Mouse (Mus musculus) intestine, postnatal 0 days (tissue): ENCODE measurements around the gene Ppp1r12b. TPM values are rescaled to one million over a fixed set of nuclear protein-coding genes. Genes with fewer than 3 reads are reported as not detected.

Source experiments
- ATAC-seq: fragments of 200-750 bp; cut with Nextera tagmentation; 2 replicates; pipeline ENCODE4 v1.8.0; 2017; ENCODE audit warnings: mild to moderate bottlenecking, moderate TSS enrichment, moderate library complexity
- H3K27ac ChIP-seq: fragments of 300-500 bp; sonication (generic); 2 replicates; pipeline ENCODE4 v1.5.1; 2014; ENCODE audit warnings: mild to moderate bottlenecking, low read depth, low read length, moderate library complexity
- H3K27me3 ChIP-seq: fragments of 300-500 bp; sonication (generic); replicated peaks from 2 replicates; pipeline ENCODE4 v1.6.1; 2014; ENCODE audit warnings: low read length, mixed read lengths; ENCODE audit not compliant: control insufficient read depth, insufficient read depth
- H3K36me3 ChIP-seq: fragments of 300-500 bp; sonication (generic); 2 replicates; pipeline ENCODE4 v1.6.1; 2014; ENCODE audit warnings: mild to moderate bottlenecking, moderate library complexity; ENCODE audit not compliant: control insufficient read depth, insufficient read depth
- H3K4me1 ChIP-seq: fragments of 300-500 bp; sonication (generic); replicated peaks from 2 replicates; pipeline ENCODE4 v1.6.1; 2014; ENCODE audit warnings: antibody characterized with exemption, low read length, mixed read lengths; ENCODE audit not compliant: control insufficient read depth, insufficient read depth
- H3K4me2 ChIP-seq: fragments of 300-500 bp; sonication (generic); replicated peaks from 2 replicates; pipeline ENCODE4 v1.6.1; 2014; ENCODE audit warnings: low read depth, mild to moderate bottlenecking, moderate library complexity
- H3K4me3 ChIP-seq: fragments of 300-500 bp; sonication (generic); 2 replicates; pipeline ENCODE4 v1.5.1; 2014; ENCODE audit warnings: low read depth, low read length
- H3K9ac ChIP-seq: fragments of 300-500 bp; sonication (generic); 2 replicates; pipeline ENCODE4 v1.6.1; 2014; ENCODE audit warnings: mild to moderate bottlenecking, low read depth, low read length
- H3K9me3 ChIP-seq: fragments of 300-500 bp; sonication (generic); 2 replicates; pipeline ENCODE4 v1.6.1; 2016; ENCODE audit warnings: mixed run types; ENCODE audit not compliant: control insufficient read depth
- CTCF ChIP-seq: sonication (generic); IDR thresholded peaks from 2 replicates; pipeline ENCODE4 v1.5.1; 2016; ENCODE audit warnings: low read depth, mild to moderate bottlenecking, control low read depth, antibody characterized with exemption, moderate library complexity
- WGBS: fragments of 180-500 bp; shearing (Covaris S2); extraction: QIAGEN DNeasy Blood & Tissue Kit; methylation state at CpG from one replicate; pipeline ENCODE4 v1.1.7; 2014; 5-methylcytosine and 5-hydroxymethylcytosine counted together
- polyA plus RNA-seq: library from polyadenylated mRNA; unstranded; fragments of >200 nt; fragmentation: Nextera tagmentation; extraction: Ambion mirVana; gene quantifications from 2 replicates; pipeline ENCODE4 v1.2.1, GENCODE M21; 2015

The Ppp1r12b gene
- polyA plus RNA-seq, 1 experiment from 2014 or later, result 11.5 TPM

DNA sequence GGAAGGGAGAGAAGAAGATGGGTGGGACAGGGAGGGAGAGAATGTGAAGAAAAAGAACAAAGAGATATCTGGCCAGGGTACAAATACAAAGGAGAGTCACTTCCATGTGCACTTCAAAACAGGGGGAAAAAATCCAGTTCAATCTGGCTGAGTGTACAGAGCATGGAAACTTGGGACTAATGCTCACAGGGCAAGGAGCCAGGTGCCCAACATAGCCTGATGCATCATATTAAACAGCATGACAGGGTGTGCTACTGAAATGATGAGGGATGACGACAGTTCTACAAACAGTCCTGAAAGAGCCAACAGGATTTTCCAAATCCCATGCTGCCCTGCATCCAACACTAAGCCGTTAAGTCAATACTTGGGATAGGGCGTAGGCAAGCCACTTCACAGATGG lies 5.8 kb downstream of the Ppp1r12b start:
- no peak overlapping the region for H3K27ac ChIP-seq
- H3K4me2 ChIP-seq, result no peak overlapping the region
- H3K9ac ChIP-seq, result no peak overlapping the region
- no peak for ATAC-seq
- TF ChIP-seq CTCF, result no peak
- WGBS, result 86% methylated on average over 3 of the region's 3 CpGs
- H3K4me3 ChIP-seq, result no peak overlapping the region
- no peaks in the 10 kb centered on the region for H3K9me3 ChIP-seq
- H3K27me3 ChIP-seq, result no peaks in the 10 kb centered on the region
- H3K4me1 ChIP-seq, result peaks cover 3% of the 10 kb centered on the region; the same call in 1 of the 2 replicates
- no peaks in the 10 kb centered on the region for H3K36me3 ChIP-seq

DNA sequence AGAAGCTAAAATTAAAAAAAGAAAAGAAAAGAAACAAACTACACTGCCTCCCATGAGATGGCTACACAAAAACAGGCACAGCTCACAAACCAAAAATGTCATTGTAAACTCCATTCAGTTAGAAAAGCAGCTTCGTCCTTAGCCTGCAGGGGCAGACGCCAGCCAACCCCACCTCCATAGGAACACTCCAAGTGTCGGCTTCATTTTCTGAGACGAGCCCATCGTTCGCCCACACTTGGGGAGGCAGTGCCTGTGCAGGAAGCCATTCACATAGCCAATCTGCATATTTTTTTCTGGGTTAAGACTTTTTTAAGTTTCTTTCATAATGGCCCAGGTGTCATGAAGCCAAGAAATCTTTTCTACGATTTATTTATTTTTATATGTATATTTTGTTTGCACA lies 8.2 kb downstream of the Ppp1r12b start:
- WGBS, result 87% methylated on average over 7 of the region's 7 CpGs

DNA sequence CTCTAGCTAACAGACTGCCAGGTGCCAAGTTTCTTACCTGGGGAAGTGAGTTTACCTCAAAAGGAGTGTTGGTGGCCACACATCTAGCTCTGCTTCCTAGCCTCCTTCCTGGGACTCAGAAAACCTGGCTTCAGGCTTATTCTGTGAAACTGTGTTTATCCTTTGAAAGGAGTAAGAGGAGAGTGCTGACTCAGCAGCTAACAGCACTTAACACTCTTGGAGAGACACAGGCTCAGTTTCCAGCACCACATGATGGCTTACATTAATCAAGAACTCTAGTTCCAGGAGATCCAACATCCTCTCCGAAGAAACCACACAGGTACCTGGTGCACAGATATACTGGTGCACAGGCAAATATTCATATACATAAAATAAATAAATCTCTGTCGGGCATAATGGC lies 12.8 kb downstream of the Ppp1r12b start:
- WGBS, result 85% methylated on average over 2 of the region's 2 CpGs
- Histone ChIP-seq H3K9ac (no peak overlapping the region), H3K4me2 (no peak overlapping the region), H3K9me3 (no peaks in the 10 kb centered on the region), H3K27ac (no peak overlapping the region), H3K27me3 (no peaks in the 10 kb centered on the region), H3K4me1 (no peaks in the 10 kb centered on the region), H3K4me3 (no peak overlapping the region), H3K36me3 (no peaks in the 10 kb centered on the region)
- no peak for ATAC-seq
- TF ChIP-seq CTCF, result no peak

More for the DNA sequence above, 8.2 kb downstream of the Ppp1r12b start:
- Histone ChIP-seq H3K27me3 (no peaks in the 10 kb centered on the region), H3K36me3 (no peaks in the 10 kb centered on the region), H3K4me1 (no peaks in the 10 kb centered on the region), H3K27ac (no peak overlapping the region), H3K4me2 (no peak overlapping the region), H3K9me3 (no peaks in the 10 kb centered on the region), H3K9ac (no peak overlapping the region), H3K4me3 (no peak overlapping the region)
- no peak for TF ChIP-seq CTCF
- ATAC-seq, result no peak

DNA sequence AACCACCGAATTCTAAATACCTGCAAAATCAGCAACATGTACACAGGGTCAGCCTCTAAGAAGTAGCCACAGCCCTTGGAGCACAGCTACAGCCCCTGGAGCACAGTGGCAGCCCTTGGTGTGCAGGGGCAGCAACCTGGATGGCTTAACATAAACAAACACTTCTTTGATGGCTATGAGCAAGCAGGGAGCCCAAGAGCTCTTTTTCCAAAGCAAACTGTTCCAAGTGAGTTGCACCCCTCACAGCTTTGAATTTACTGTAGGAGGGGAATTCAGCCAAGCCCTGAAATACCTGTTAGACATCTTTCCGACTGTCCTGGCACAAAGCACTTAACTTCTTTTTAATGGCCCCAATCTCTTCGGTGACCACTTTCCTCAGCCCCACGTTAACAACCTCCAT lies 14.9 kb downstream of the Ppp1r12b start:
- H3K4me2 ChIP-seq, result no peak overlapping the region
- no peaks in the 10 kb centered on the region for H3K27me3 ChIP-seq
- 43% methylated on average over 4 of the region's 4 CpGs for WGBS
- no peak for TF ChIP-seq CTCF
- H3K27ac ChIP-seq, result no peak overlapping the region
- no peaks in the 10 kb centered on the region for H3K9me3 ChIP-seq
- H3K4me1 ChIP-seq, result no peaks in the 10 kb centered on the region
- ATAC-seq, result no peak
- H3K4me3 ChIP-seq, result no peak overlapping the region
- H3K9ac ChIP-seq, result no peak overlapping the region
- H3K36me3 ChIP-seq, result no peaks in the 10 kb centered on the region

DNA sequence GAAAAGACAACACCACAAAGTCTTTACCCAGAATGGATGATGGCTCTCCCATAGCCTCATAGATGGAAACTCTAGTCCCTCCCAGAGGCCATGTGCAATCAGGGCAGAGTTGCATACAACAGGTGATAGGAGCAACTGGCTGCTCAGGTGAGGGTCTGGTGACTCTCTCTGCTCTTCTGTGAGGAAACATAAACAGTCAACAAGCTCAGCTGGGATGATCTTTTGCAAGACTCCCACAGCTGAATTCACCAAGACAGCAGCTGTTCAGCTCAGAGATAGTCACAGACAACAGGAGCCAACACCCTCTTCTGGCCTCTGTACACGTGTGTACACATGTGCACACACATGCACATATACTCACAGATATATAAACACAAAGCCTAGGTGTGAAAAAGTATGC lies 17.5 kb downstream of the Ppp1r12b start:
- Histone ChIP-seq H3K36me3 (no peaks in the 10 kb centered on the region), H3K27ac (no peak overlapping the region), H3K4me2 (no peak overlapping the region), H3K4me3 (no peak overlapping the region), H3K4me1 (no peaks in the 10 kb centered on the region; the same call in 1 of the 2 replicates), H3K27me3 (no peaks in the 10 kb centered on the region), H3K9ac (no peak overlapping the region), H3K9me3 (no peaks in the 10 kb centered on the region)
- no peak for ATAC-seq
- 81% methylated on average over 1 of the region's 1 CpGs for WGBS
- TF ChIP-seq CTCF, result no peak

DNA sequence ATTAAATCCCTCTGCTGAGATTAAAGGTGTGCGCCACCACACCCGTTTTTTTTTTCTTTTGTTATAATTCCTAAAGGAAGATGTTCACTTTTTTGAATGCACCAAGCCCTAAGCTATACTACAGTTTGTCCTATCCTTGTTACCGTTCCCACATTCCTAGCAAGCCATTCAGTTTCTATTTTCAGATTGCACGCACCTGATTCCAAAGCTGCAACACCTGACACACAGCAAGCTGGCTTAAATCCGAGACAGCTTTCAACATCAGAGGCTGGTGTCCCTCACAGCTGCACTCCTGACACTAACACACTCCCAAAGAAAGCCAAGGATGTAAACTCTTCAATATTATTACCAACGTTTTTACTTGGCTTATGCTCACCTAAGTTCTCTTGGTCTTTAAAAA lies 19.4 kb downstream of the Ppp1r12b start:
- no peak overlapping the region for H3K4me2 ChIP-seq
- no peak for ATAC-seq
- no peak overlapping the region for H3K4me3 ChIP-seq
- H3K27me3 ChIP-seq, result no peaks in the 10 kb centered on the region
- WGBS, result 88% methylated on average over 6 of the region's 6 CpGs
- H3K36me3 ChIP-seq, result no peaks in the 10 kb centered on the region
- no peaks in the 10 kb centered on the region for H3K9me3 ChIP-seq
- H3K27ac ChIP-seq, result no peak overlapping the region
- TF ChIP-seq CTCF, result no peak
- no peak overlapping the region for H3K9ac ChIP-seq
- H3K4me1 ChIP-seq, result no peaks in the 10 kb centered on the region; the same call in 1 of the 2 replicates

DNA sequence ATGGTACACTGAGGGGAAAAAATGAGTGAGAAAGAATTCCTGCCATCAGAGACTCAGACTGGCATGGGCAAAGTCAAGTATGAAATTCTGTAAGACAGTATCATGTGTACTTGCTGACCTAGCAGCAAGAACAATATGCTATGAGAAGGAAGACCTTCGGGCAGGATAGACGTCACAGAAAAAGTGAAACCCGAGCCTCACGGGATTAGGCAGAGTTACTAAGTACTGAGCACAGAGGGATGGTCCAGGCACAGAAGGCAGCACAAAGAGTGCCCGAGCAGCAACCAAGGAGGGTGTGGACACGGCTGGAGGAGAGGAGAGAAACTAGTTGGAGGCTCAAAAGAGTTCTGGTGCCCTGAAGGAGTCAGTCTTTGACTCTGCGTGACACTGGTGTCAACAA lies 23.3 kb downstream of the Ppp1r12b start:
- WGBS, result 60% methylated on average over 7 of the region's 7 CpGs
- H3K36me3 ChIP-seq, result no peaks in the 10 kb centered on the region
- H3K27ac ChIP-seq, result no peak overlapping the region
- no peak overlapping the region for H3K4me2 ChIP-seq
- no peak overlapping the region for H3K4me3 ChIP-seq
- TF ChIP-seq CTCF, result no peak
- no peaks in the 10 kb centered on the region for H3K27me3 ChIP-seq
- ATAC-seq, result no peak
- no peaks in the 10 kb centered on the region for H3K9me3 ChIP-seq
- no peaks in the 10 kb centered on the region; the same call in 1 of the 2 replicates for H3K4me1 ChIP-seq
- no peak overlapping the region for H3K9ac ChIP-seq
